Mouse (Mus musculus) myocyte (in vitro differentiated cells): ENCODE results near the gene Gm45808.

Experiments
- E2F4 ChIP-seq: IDR thresholded peaks from one replicate; pipeline ENCODE4 v1.6.1; 2011; ENCODE audit warnings: mild to moderate bottlenecking, control low read depth, moderate library complexity; ENCODE audit not compliant: insufficient read depth
- MAX ChIP-seq: IDR thresholded peaks from one replicate; pipeline ENCODE4 v1.6.1; 2011; ENCODE audit warnings: low read depth, mild to moderate bottlenecking, control low read depth
- MYOD1 ChIP-seq, 3 experiments: IDR thresholded peaks; one replicate each; pipeline ENCODE4 v1.6.1; 2011; ENCODE audit warnings: control low read depth in 2 of 3, low read depth in 2 of 3, mild to moderate bottlenecking in 2 of 3, moderate library complexity in 1 of 3; ENCODE audit not compliant: insufficient read length in 2 of 3, control insufficient read depth in 1 of 3
- MYOG ChIP-seq, 3 experiments: IDR thresholded peaks; one replicate each; pipeline ENCODE4 v1.6.1; 2011; ENCODE audit warnings: control low read depth in 2 of 3, low read depth in 2 of 3, mild to moderate bottlenecking in 2 of 3; ENCODE audit not compliant: insufficient read length in 2 of 3, control insufficient read depth in 1 of 3, insufficient read depth in 1 of 3
- POLR2A ChIP-seq: IDR thresholded peaks from one replicate; pipeline ENCODE4 v1.6.1; 2011; ENCODE audit warnings: low read depth, mild to moderate bottlenecking, control low read depth, moderate library complexity; ENCODE audit not compliant: insufficient read length
- POLR2AphosphoS2 ChIP-seq: IDR thresholded peaks from one replicate; pipeline ENCODE4 v1.6.1; 2011; ENCODE audit warnings: low read depth, control low read depth; ENCODE audit not compliant: insufficient read length
- REST ChIP-seq: IDR thresholded peaks from one replicate; pipeline ENCODE4 v1.6.1; 2011; ENCODE audit warnings: mild to moderate bottlenecking, control low read depth, moderate library complexity; ENCODE audit not compliant: insufficient read depth, insufficient read length
- TCF12 ChIP-seq: IDR thresholded peaks from one replicate; pipeline ENCODE4 v1.6.1; 2011; ENCODE audit warnings: mild to moderate bottlenecking, control low read depth; ENCODE audit not compliant: poor library complexity, insufficient read depth, severe bottlenecking
- USF1 ChIP-seq: IDR thresholded peaks from one replicate; pipeline ENCODE4 v1.6.1; 2011; ENCODE audit warnings: low read depth, mild to moderate bottlenecking, control low read depth, moderate library complexity

DNA sequence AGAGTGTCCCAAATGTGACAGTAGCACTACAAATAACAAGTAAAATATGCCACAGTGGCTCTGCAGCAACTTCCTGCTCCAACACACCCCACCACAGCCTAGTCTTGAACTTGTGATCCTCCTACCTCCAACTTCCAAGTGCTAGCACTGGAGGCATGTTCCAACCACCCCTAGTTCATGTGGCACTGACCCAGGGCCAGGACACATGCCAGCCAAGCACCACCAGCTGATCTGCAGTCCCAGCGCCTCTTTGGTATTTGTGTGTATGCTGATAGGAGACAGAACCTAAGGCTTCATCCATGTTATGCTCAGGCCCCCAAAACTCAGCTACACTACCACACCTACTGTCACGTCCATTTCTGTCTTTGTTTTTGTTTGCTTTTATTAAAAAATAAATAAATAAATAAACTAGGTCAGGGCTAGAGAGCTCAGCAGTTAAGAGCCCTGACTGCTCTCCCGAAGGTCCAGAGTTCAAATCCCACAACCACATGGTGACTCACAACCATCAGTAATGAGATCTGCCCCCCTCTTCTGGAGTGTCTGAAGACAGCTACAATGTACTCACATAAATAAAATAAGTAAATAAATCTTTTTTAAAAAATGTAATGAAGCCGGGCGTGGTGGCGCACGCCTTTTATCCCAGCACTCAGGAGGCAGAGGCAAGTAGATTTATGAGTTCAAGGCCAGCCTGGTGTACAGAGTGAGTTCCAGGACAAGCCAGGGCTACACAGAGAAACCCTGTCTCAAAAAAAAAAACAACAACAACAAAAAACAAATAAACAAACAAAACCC, 22.4 kb downstream of the Gm45808 start:
- TF ChIP-seq POLR2A (no peak), MAX (no peak), POLR2AphosphoS2 (peak; percentile 23), MYOG (IDR thresholded peaks at IDR 0.05; ENCODE audit: control insufficient read depth in 1 of 3, insufficient read depth in 1 of 3, insufficient read length in 2 of 3, low read depth in 2 of 3) (no peak), REST (no peak), TCF12 (no peak), MYOD1 (IDR thresholded peaks at IDR 0.05; ENCODE audit: control insufficient read depth in 1 of 3, insufficient read length in 2 of 3, low read depth in 2 of 3) (no peak), USF1 (no peak), E2F4 (no peak)
